Mouse (Mus musculus) erythroblast, embryonic 14.5 days (primary cell): ENCODE measurements at regions not wholly inside any gene's neighbourhood (a gene's known extent, or its start where the extent isn't known, plus 50 kb on each side); places are given as distances from the start of the nearest gene placed in this dataset.

ENCODE experiments used
- H3K27me3 ChIP-seq: 2 replicates; pipeline ENCODE4 v1.6.1; 2012; ENCODE audit warnings: inconsistent platforms; ENCODE audit not compliant: control insufficient read depth
- H3K36me3 ChIP-seq: 2 replicates; pipeline ENCODE4 v1.6.1; 2012; ENCODE audit warnings: mild to moderate bottlenecking, inconsistent platforms; ENCODE audit not compliant: control insufficient read depth
- H3K4me1 ChIP-seq: 2 replicates; pipeline ENCODE4 v1.6.1; 2012; ENCODE audit warnings: inconsistent platforms; ENCODE audit not compliant: control insufficient read depth
- H3K4me3 ChIP-seq: replicated peaks from 2 replicates; pipeline ENCODE3; 2012; ENCODE audit warnings: moderate library complexity, mild to moderate bottlenecking, inconsistent platforms
- H3K9me3 ChIP-seq: 2 replicates; pipeline ENCODE4 v1.6.1; 2012; ENCODE audit warnings: low read length, inconsistent platforms, mixed read lengths; ENCODE audit not compliant: control insufficient read depth
- GATA1 ChIP-seq: IDR thresholded peaks from 2 replicates; pipeline ENCODE4 v1.6.1; 2012; ENCODE audit warnings: low read length, inconsistent platforms, mixed read lengths
- TAL1 ChIP-seq: IDR thresholded peaks from 3 replicates; pipeline ENCODE4 v1.6.1; 2012; ENCODE audit warnings: low read length, inconsistent platforms, mixed read lengths

GRCm38 (mm10) chr8:112072205-112072604, 57.4 kb upstream of the Gm6793 start:
- Histone ChIP-seq H3K4me1 (no peaks in the 10 kb centered on the region), H3K9me3 (peaks cover 10% of the 10 kb centered on the region)
- no peak for TF ChIP-seq TAL1
- no peak for TF ChIP-seq GATA1

GRCm38 (mm10) chr8:112070251-112070650, 55.4 kb upstream of the Gm6793 start:
- Histone ChIP-seq H3K36me3 (no peaks in the 10 kb centered on the region), H3K4me3 (no peak overlapping the region), H3K9me3 (peaks cover 10% of the 10 kb centered on the region), H3K27me3 (no peaks in the 10 kb centered on the region), H3K4me1 (no peaks in the 10 kb centered on the region)
- TF ChIP-seq TAL1 (no peak), GATA1 (no peak)

More at GRCm38 (mm10) chr8:112072205-112072604, 57.4 kb upstream of the Gm6793 start:
- no peaks in the 10 kb centered on the region for H3K36me3 ChIP-seq
- H3K4me3 ChIP-seq = no peak overlapping the region
- H3K27me3 ChIP-seq = no peaks in the 10 kb centered on the region
